Mouse (Mus musculus) CH12.LX (cell line): ENCODE results near the gene Car11.

Experiments used
- CTCF ChIP-seq, 2 experiments: IDR thresholded peaks in 1 of 2; conservative IDR thresholded peaks in 1 of 2; 2 replicates each; pipeline ENCODE4 v1.5.1; 2011 to 2012; ENCODE audit warnings: low read depth in 2 of 2, low read length in 2 of 2, improper control_type of control experiment in 1 of 2, inconsistent platforms in 1 of 2, mild to moderate bottlenecking in 1 of 2, moderate library complexity in 1 of 2
- ELF1 ChIP-seq: IDR thresholded peaks from 2 replicates; pipeline ENCODE4 v1.6.1; 2014; ENCODE audit warnings: low read depth, mild to moderate bottlenecking, inconsistent platforms, low read length, improper control_type of control experiment
- EP300 ChIP-seq: IDR thresholded peaks from 2 replicates; pipeline ENCODE4 v1.6.1; 2011; ENCODE audit warnings: low read length, improper control_type of control experiment
- KAT2A ChIP-seq: IDR thresholded peaks from 2 replicates; pipeline ENCODE4 v1.6.1; 2012; ENCODE audit warnings: low read length, improper control_type of control experiment, inconsistent platforms; ENCODE audit not compliant: insufficient replicate concordance
- MAZ ChIP-seq: IDR thresholded peaks from 2 replicates; pipeline ENCODE4 v1.6.1; 2012; ENCODE audit warnings: low read depth, mild to moderate bottlenecking, inconsistent platforms, low read length, improper control_type of control experiment, moderate library complexity
- NRF1 ChIP-seq: IDR thresholded peaks from 2 replicates; pipeline ENCODE4 v1.6.1; 2014; ENCODE audit warnings: low read depth, mild to moderate bottlenecking, inconsistent platforms, low read length, improper control_type of control experiment, moderate library complexity
- POLR2A ChIP-seq: IDR thresholded peaks from 2 replicates; pipeline ENCODE4 v1.6.1; 2011; ENCODE audit warnings: low read depth, mild to moderate bottlenecking, improper control_type of control experiment, low read length
- RCOR1 ChIP-seq: conservative IDR thresholded peaks from 2 replicates; pipeline ENCODE4 v1.6.1; 2012; ENCODE audit warnings: low read depth, mild to moderate bottlenecking, inconsistent platforms, low read length, improper control_type of control experiment
- TBP ChIP-seq: conservative IDR thresholded peaks from 2 replicates; pipeline ENCODE4 v1.6.1; 2011; ENCODE audit warnings: low read depth, low read length, improper control_type of control experiment
- ZC3H11A ChIP-seq: IDR thresholded peaks from 2 replicates; pipeline ENCODE4 v1.6.1; 2012; ENCODE audit warnings: low read depth, mild to moderate bottlenecking, inconsistent platforms, low read length, improper control_type of control experiment
- ZMIZ1 ChIP-seq: IDR thresholded peaks from 2 replicates; pipeline ENCODE4 v1.6.1; 2012; ENCODE audit warnings: low read depth, mild to moderate bottlenecking, inconsistent platforms, low read length, improper control_type of control experiment

DNA sequence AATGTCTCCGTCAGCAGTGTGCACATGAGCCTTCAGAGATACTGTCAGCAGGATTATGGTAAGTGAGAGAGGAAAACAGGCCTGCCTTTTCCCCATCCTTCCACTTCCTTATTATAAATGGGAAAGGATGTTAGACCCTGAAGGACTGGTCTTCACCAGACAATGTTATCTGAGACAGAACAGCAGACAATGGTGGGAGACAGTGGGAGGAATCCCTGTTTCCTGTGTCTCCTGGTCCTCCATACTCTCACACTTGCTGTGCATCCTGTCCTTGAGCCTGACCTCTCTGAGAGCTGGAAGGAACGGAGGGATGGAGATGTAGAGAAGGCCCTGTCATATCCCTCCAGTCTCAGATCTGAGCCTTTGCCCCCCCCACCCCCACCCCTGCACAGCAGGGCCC is 7.3 kb upstream of the Car11 start:
- TF ChIP-seq NRF1 = no peak
- TF ChIP-seq KAT2A = no peak
- TF ChIP-seq CTCF (conservative IDR thresholded peaks at IDR 0.05 in 1 of 2, IDR thresholded peaks at IDR 0.05 in 1 of 2; ENCODE audit: low read depth in 2 of 2, low read length in 2 of 2) = no peak
- TF ChIP-seq ZC3H11A = no peak
- TF ChIP-seq EP300 = no peak
- no peak for TF ChIP-seq ELF1
- no peak for TF ChIP-seq ZMIZ1
- TF ChIP-seq RCOR1 = no peak
- no peak for TF ChIP-seq TBP
- no peak for TF ChIP-seq POLR2A
- TF ChIP-seq MAZ = no peak
